Comparison of ENCODE assay signal across 17 mouse cellular contexts in the genomic region with DNA sequence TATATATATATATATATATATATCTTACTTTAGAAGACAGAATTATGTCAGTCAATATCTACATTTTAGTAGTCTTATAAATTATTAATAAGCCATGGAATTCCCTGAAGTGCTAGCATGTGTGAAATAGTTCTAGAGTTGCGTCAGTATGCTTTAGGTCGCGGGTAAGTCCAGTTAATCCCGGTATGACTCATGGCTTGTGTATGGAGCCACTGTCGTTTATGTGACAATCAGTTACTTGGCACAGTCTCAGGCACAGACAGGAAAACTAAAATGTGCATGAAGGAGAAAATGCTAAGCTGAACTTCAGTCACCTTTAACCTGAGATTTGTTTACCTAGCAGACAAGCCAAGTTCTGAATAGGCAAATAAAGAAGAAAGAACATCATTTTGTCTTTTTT.
DNase-seq lines count a peak whose midpoint lies in the region; ATAC-seq lines count a peak whose summit lies in the region.
"Had no signal": no experiment of that assay in that cellular context is flagged by ENCODE, and none has a peak within 500 bp of the region (broad histone marks: within the 10 kb centered on the region; RNA-seq: fewer than 3 reads in every experiment).

No protein-coding gene starts in this region.

- no peak overlapping the region for H3K27ac ChIP-seq in heart, embryonic 16.5 days (ENCODE audit: low read length)
- no peak overlapping the region for H3K27ac ChIP-seq in lung, embryonic 16.5 days (ENCODE audit: low read length)
- no peak overlapping the region for H3K27ac ChIP-seq in forebrain, embryonic 13.5 days
- H3K27ac ChIP-seq: hindbrain, embryonic 14.5 days; intestine, embryonic 15.5 days; limb, embryonic 12.5 days; midbrain, embryonic 12.5 days had no signal

- no peak overlapping the region for H3K4me2 ChIP-seq in heart, embryonic 16.5 days (ENCODE audit: low read depth, low read length)
- no peak overlapping the region for H3K4me2 ChIP-seq in lung, embryonic 16.5 days (ENCODE audit: low read depth, low read length)
- H3K4me2 ChIP-seq in forebrain, embryonic 13.5 days: no peak overlapping the region
- H3K4me2 ChIP-seq: hindbrain, embryonic 14.5 days; intestine, embryonic 15.5 days; limb, embryonic 12.5 days; midbrain, embryonic 12.5 days had no signal

- H3K36me3 ChIP-seq in heart, embryonic 16.5 days (ENCODE audit: control insufficient read depth, insufficient read depth): no peaks in the 10 kb centered on the region
- no peaks in the 10 kb centered on the region for H3K36me3 ChIP-seq in lung, embryonic 16.5 days (ENCODE audit: control insufficient read depth, insufficient read depth, low read length)
- H3K36me3 ChIP-seq in forebrain, embryonic 13.5 days (ENCODE audit: poor library complexity, severe bottlenecking): no peaks in the 10 kb centered on the region
- H3K36me3 ChIP-seq: intestine, embryonic 15.5 days; limb, embryonic 12.5 days; midbrain, embryonic 12.5 days had no signal

- H3K4me3 ChIP-seq in heart, embryonic 16.5 days (ENCODE audit: low read length): no peak overlapping the region
- no peak overlapping the region for H3K4me3 ChIP-seq in lung, embryonic 16.5 days (ENCODE audit: low read length)
- no peak overlapping the region for H3K4me3 ChIP-seq in forebrain, embryonic 13.5 days
- H3K4me3 ChIP-seq: erythroblast, embryonic 14.5 days; intestine, embryonic 15.5 days; limb, embryonic 12.5 days; midbrain, embryonic 12.5 days had no signal

- peaks cover 9% of the 10 kb centered on the region for H3K4me1 ChIP-seq in heart, embryonic 16.5 days (ENCODE audit: control insufficient read depth, insufficient read depth, low read length)
- no peaks in the 10 kb centered on the region for H3K4me1 ChIP-seq in lung, embryonic 16.5 days (replicated peaks; ENCODE audit: control insufficient read depth, insufficient read depth, low read length)
- H3K4me1 ChIP-seq in forebrain, embryonic 13.5 days: no peaks in the 10 kb centered on the region
- H3K4me1 ChIP-seq: intestine, embryonic 15.5 days; midbrain, embryonic 12.5 days had no signal

- no peaks in the 10 kb centered on the region for H3K9me3 ChIP-seq in heart, embryonic 16.5 days (replicated peaks; ENCODE audit: control insufficient read depth, low read length)
- H3K9me3 ChIP-seq in lung, embryonic 16.5 days (ENCODE audit: control insufficient read depth, low read length): no peaks in the 10 kb centered on the region
- H3K9me3 ChIP-seq in forebrain, embryonic 13.5 days (replicated peaks): no peaks in the 10 kb centered on the region
- H3K9me3 ChIP-seq: intestine, embryonic 15.5 days; limb, embryonic 12.5 days; midbrain, embryonic 12.5 days had no signal

- H3K27me3 ChIP-seq in heart, embryonic 16.5 days (ENCODE audit: control insufficient read depth, insufficient read depth, low read length): no peaks in the 10 kb centered on the region
- no peaks in the 10 kb centered on the region for H3K27me3 ChIP-seq in lung, embryonic 16.5 days (ENCODE audit: control insufficient read depth, insufficient read depth, low read depth, low read length)
- H3K27me3 ChIP-seq in forebrain, embryonic 13.5 days: no peaks in the 10 kb centered on the region
- H3K27me3 ChIP-seq: intestine, embryonic 15.5 days; limb, embryonic 12.5 days; midbrain, embryonic 12.5 days had no signal

- no peak for DNase-seq in heart, postnatal 10 days
- DNase-seq in lung, postnatal 14 days: no peak
- DNase-seq in Muller cell, postnatal 12 days (ENCODE audit: inconsistent ontology term): peak; percentile 12
- DNase-seq in gonadal fat pad, adult 2 months (ENCODE audit: low read depth): peak; percentile 67
- no peak for DNase-seq in thymus, postnatal 10 days (ENCODE audit: low spot score in 2 of 2)
- DNase-seq: cerebellum, postnatal 10 days; heart, postnatal 14 days; kidney, postnatal 10 days had no signal

- intact Hi-C loops in heart, postnatal 10 days (cut with DNase I): no loop called here

- 0 out of 2 replicates have a peak, but pooled peaks have one; percentile 73 for ATAC-seq in heart, embryonic 16.5 days (replicated peaks; ENCODE audit: extremely low read depth, insufficient read depth, low FRiP score)
- peak; percentile 80 for ATAC-seq in lung, embryonic 16.5 days (ENCODE audit: low read depth)
- no peak for ATAC-seq in forebrain, embryonic 13.5 days
- ATAC-seq: forebrain, embryonic 16.5 days; intestine, embryonic 15.5 days had no signal

- no peak overlapping the region for H3K9ac ChIP-seq in heart, embryonic 16.5 days (ENCODE audit: low read length)
- no peak overlapping the region for H3K9ac ChIP-seq in lung, embryonic 16.5 days (ENCODE audit: low read length)
- no peak overlapping the region for H3K9ac ChIP-seq in forebrain, embryonic 13.5 days
- H3K9ac ChIP-seq: hindbrain, embryonic 14.5 days; intestine, embryonic 15.5 days; limb, embryonic 12.5 days; midbrain, embryonic 12.5 days had no signal

- WGBS in heart, embryonic 16.5 days: 30% methylated on average over 5 of the region's 5 CpGs
- WGBS in lung, embryonic 16.5 days: 29% methylated on average over 5 of the region's 5 CpGs
- WGBS in forebrain, embryonic 13.5 days: 78% methylated on average over 5 of the region's 5 CpGs

Comparison
In these comparisons a context has a peak if more than half of its experiments do, and no peak if none do; other contexts are left out.
1. DNase-seq: peak in Muller cell, postnatal 12 days (single experiment) and gonadal fat pad, adult 2 months (single experiment); none in heart, postnatal 10 days (0 of 2), lung, postnatal 14 days (single experiment) and thymus, postnatal 10 days (0 of 2).